Mouse (Mus musculus) liver, embryonic 13.5 days (tissue): ENCODE data around the gene Tshz2. TPM values are rescaled to one million over a fixed set of nuclear protein-coding genes. Genes with fewer than 3 reads are reported as not detected.

Source experiments
- ATAC-seq: fragments of 200-750 bp; cut with Nextera tagmentation; 2 replicates; pipeline ENCODE4 v1.8.0; 2017; ENCODE audit warnings: low read depth, mild to moderate bottlenecking, moderate number of reproducible peaks, moderate library complexity
- DNase-seq: peaks from one replicate; pipeline ENCODE4 v3.0.0; 2022
- H3K27ac ChIP-seq: fragments of 300-500 bp; sonication (generic); 2 replicates; pipeline ENCODE4 v1.5.1; 2015; ENCODE audit warnings: moderate library complexity, mild to moderate bottlenecking, inconsistent platforms
- H3K27me3 ChIP-seq: fragments of 300-500 bp; sonication (generic); 2 replicates; pipeline ENCODE4 v1.6.1; 2015; ENCODE audit warnings: mild to moderate bottlenecking, inconsistent platforms
- H3K36me3 ChIP-seq: fragments of 300-500 bp; sonication (generic); 2 replicates; pipeline ENCODE4 v1.6.1; 2015; ENCODE audit warnings: mild to moderate bottlenecking, inconsistent platforms
- H3K4me1 ChIP-seq: fragments of 300-500 bp; sonication (generic); replicated peaks from 2 replicates; pipeline ENCODE4 v1.6.1; 2015; ENCODE audit warnings: inconsistent platforms
- H3K4me2 ChIP-seq: fragments of 300-500 bp; sonication (generic); 2 replicates; pipeline ENCODE4 v1.6.1; 2015; ENCODE audit warnings: inconsistent platforms, mild to moderate bottlenecking, moderate library complexity
- H3K4me3 ChIP-seq: fragments of 300-500 bp; sonication (generic); replicated peaks from 2 replicates; pipeline ENCODE4 v1.5.1; 2015; ENCODE audit warnings: mild to moderate bottlenecking, inconsistent platforms
- H3K9ac ChIP-seq: fragments of 300-500 bp; sonication (generic); 2 replicates; pipeline ENCODE4 v1.6.1; 2015; ENCODE audit warnings: mild to moderate bottlenecking, inconsistent platforms
- H3K9me3 ChIP-seq: fragments of 300-500 bp; sonication (generic); replicated peaks from 2 replicates; pipeline ENCODE4 v1.6.1; 2016; ENCODE audit warnings: inconsistent platforms
- WGBS: fragments of 180-500 bp; shearing (Covaris S2); methylation state at CpG from one replicate; pipeline ENCODE4 v1.1.7; 2015; ENCODE audit not compliant: insufficient replicate concordance; 5-methylcytosine and 5-hydroxymethylcytosine counted together
- polyA plus RNA-seq: library from polyadenylated mRNA; unstranded; fragments of >200 nt; fragmentation: Nextera tagmentation; extraction: Ambion mirVana; gene quantifications from 2 replicates; pipeline ENCODE4 v1.2.1, GENCODE M21; 2015

The Tshz2 gene
- polyA plus RNA-seq, 1 experiment from 2014 or later, result 1.0 TPM

- ATAC-seq, result no peak
- H3K4me2 ChIP-seq, result no peak overlapping the region
- H3K36me3 ChIP-seq, result no peaks in the 10 kb centered on the region
- 53% methylated on average over 8 of the region's 8 CpGs for WGBS
- 0 out of 2 replicates have a peak, but pooled peaks cover 3% of the 10 kb centered on the region for H3K9me3 ChIP-seq
- H3K27ac ChIP-seq, result no peak overlapping the region
- no peak overlapping the region for H3K4me3 ChIP-seq
- H3K9ac ChIP-seq, result no peak overlapping the region
- no peaks in the 10 kb centered on the region for H3K27me3 ChIP-seq
- no peak for DNase-seq
- no peaks in the 10 kb centered on the region for H3K4me1 ChIP-seq
Measured at GRCm38 (mm10) chr2:170024939-170025338, 392.1 kb downstream of the Tshz2 start.

- no peaks in the 10 kb centered on the region for H3K36me3 ChIP-seq
- H3K4me1 ChIP-seq, result no peaks in the 10 kb centered on the region
- H3K9ac ChIP-seq, result no peak overlapping the region
- no peak overlapping the region for H3K27ac ChIP-seq
- peaks cover 3% of the 10 kb centered on the region; the same call in 1 of the 2 replicates for H3K9me3 ChIP-seq
- ATAC-seq (no peak), DNase-seq (no peak)
- no peak overlapping the region for H3K4me3 ChIP-seq
- H3K4me2 ChIP-seq, result no peak overlapping the region
- H3K27me3 ChIP-seq, result no peaks in the 10 kb centered on the region
- 82% methylated on average over 6 of the region's 6 CpGs for WGBS
Measured at GRCm38 (mm10) chr2:170025896-170026295, 393.1 kb downstream of the Tshz2 start.

- Histone ChIP-seq H3K4me1 (no peaks in the 10 kb centered on the region), H3K36me3 (no peaks in the 10 kb centered on the region), H3K27ac (no peak overlapping the region), H3K9me3 (peaks cover 3% of the 10 kb centered on the region; the same call in 1 of the 2 replicates), H3K4me2 (no peak overlapping the region), H3K4me3 (no peak overlapping the region), H3K27me3 (no peaks in the 10 kb centered on the region), H3K9ac (no peak overlapping the region)
- ATAC-seq (no peak), DNase-seq (no peak)
- whole genome bisulfite sequencing, result 66% methylated on average over 7 of the region's 7 CpGs
Measured at GRCm38 (mm10) chr2:170027837-170028236, 395.0 kb downstream of the Tshz2 start.

- Histone ChIP-seq H3K27ac (no peak overlapping the region), H3K9me3 (peaks cover 3% of the 10 kb centered on the region; the same call in 1 of the 2 replicates), H3K4me1 (no peaks in the 10 kb centered on the region), H3K4me3 (no peak overlapping the region), H3K36me3 (no peaks in the 10 kb centered on the region), H3K9ac (no peak overlapping the region), H3K4me2 (no peak overlapping the region), H3K27me3 (no peaks in the 10 kb centered on the region)
- ATAC-seq (no peak), DNase-seq (no peak)
- WGBS, result 78% methylated on average over 23 of the region's 24 CpGs
Measured at GRCm38 (mm10) chr2:170028488-170029303, 395.9 kb downstream of the Tshz2 start.

GRCm38 (mm10) chr2:170029304-170029856, 396.6 kb downstream of the Tshz2 start:
- Histone ChIP-seq H3K4me2 (no peak overlapping the region), H3K27me3 (no peaks in the 10 kb centered on the region), H3K9me3 (peaks cover 3% of the 10 kb centered on the region; the same call in 1 of the 2 replicates), H3K27ac (no peak overlapping the region), H3K4me3 (no peak overlapping the region), H3K4me1 (no peaks in the 10 kb centered on the region), H3K9ac (no peak overlapping the region), H3K36me3 (no peaks in the 10 kb centered on the region)
- ATAC-seq, result 0 out of 2 replicates have a peak, but pooled peaks have one; percentile 31
- 56% methylated on average over 10 of the region's 10 CpGs for WGBS
- no peak for DNase-seq

- no peak overlapping the region for H3K27ac ChIP-seq
- ATAC-seq (no peak), DNase-seq (no peak)
- H3K4me2 ChIP-seq, result no peak overlapping the region
- peaks cover 3% of the 10 kb centered on the region; the same call in 1 of the 2 replicates for H3K9me3 ChIP-seq
- 76% methylated on average over 12 of the region's 12 CpGs for WGBS
- H3K36me3 ChIP-seq, result no peaks in the 10 kb centered on the region
- H3K4me3 ChIP-seq, result no peak overlapping the region
- no peak overlapping the region for H3K9ac ChIP-seq
- no peaks in the 10 kb centered on the region for H3K4me1 ChIP-seq
- H3K27me3 ChIP-seq, result no peaks in the 10 kb centered on the region
Measured at GRCm38 (mm10) chr2:170031226-170031625, 398.4 kb downstream of the Tshz2 start.

- no peak overlapping the region for H3K27ac ChIP-seq
- no peak overlapping the region for H3K4me2 ChIP-seq
- H3K4me3 ChIP-seq, result no peak overlapping the region
- no peak for DNase-seq
- no peaks in the 10 kb centered on the region for H3K4me1 ChIP-seq
- ATAC-seq, result no peak
- 42% methylated on average over 8 of the region's 8 CpGs for WGBS
- H3K9ac ChIP-seq, result no peak overlapping the region
- H3K9me3 ChIP-seq, result peaks cover 3% of the 10 kb centered on the region; the same call in 1 of the 2 replicates
- H3K36me3 ChIP-seq, result no peaks in the 10 kb centered on the region
- H3K27me3 ChIP-seq, result no peaks in the 10 kb centered on the region
Measured at GRCm38 (mm10) chr2:170031872-170032271, 399.1 kb downstream of the Tshz2 start.

GRCm38 (mm10) chr2:170033219-170033618, 400.4 kb downstream of the Tshz2 start:
- Histone ChIP-seq H3K9me3 (no peaks in the 10 kb centered on the region; the same call in 1 of the 2 replicates), H3K27me3 (no peaks in the 10 kb centered on the region), H3K4me1 (no peaks in the 10 kb centered on the region), H3K9ac (no peak overlapping the region), H3K27ac (no peak overlapping the region), H3K36me3 (no peaks in the 10 kb centered on the region), H3K4me2 (no peak overlapping the region), H3K4me3 (no peak overlapping the region)
- WGBS, result 51% methylated on average over 5 of the region's 5 CpGs
- ATAC-seq (no peak), DNase-seq (no peak)

- Histone ChIP-seq H3K36me3 (no peaks in the 10 kb centered on the region), H3K27me3 (no peaks in the 10 kb centered on the region), H3K4me3 (no peak overlapping the region), H3K4me2 (no peak overlapping the region), H3K9me3 (no peaks in the 10 kb centered on the region; the same call in 1 of the 2 replicates), H3K4me1 (no peaks in the 10 kb centered on the region), H3K27ac (no peak overlapping the region), H3K9ac (no peak overlapping the region)
- DNase-seq (no peak), ATAC-seq (no peak)
- WGBS, result 80% methylated on average over 11 of the region's 11 CpGs
Measured at GRCm38 (mm10) chr2:170034794-170035193, 402.0 kb downstream of the Tshz2 start.

- no peak overlapping the region for H3K4me2 ChIP-seq
- H3K36me3 ChIP-seq, result no peaks in the 10 kb centered on the region
- ATAC-seq (no peak), DNase-seq (no peak)
- H3K9ac ChIP-seq, result no peak overlapping the region
- H3K4me1 ChIP-seq, result no peaks in the 10 kb centered on the region
- 70% methylated on average over 11 of the region's 11 CpGs for WGBS
- H3K27ac ChIP-seq, result no peak overlapping the region
- no peak overlapping the region for H3K4me3 ChIP-seq
- no peaks in the 10 kb centered on the region for H3K9me3 ChIP-seq
- no peaks in the 10 kb centered on the region for H3K27me3 ChIP-seq
Measured at GRCm38 (mm10) chr2:170036791-170037241, 404.0 kb downstream of the Tshz2 start.

GRCm38 (mm10) chr2:170037346-170037745, 404.5 kb downstream of the Tshz2 start:
- no peaks in the 10 kb centered on the region for H3K36me3 ChIP-seq
- H3K27me3 ChIP-seq, result no peaks in the 10 kb centered on the region
- H3K9me3 ChIP-seq, result no peaks in the 10 kb centered on the region
- H3K4me3 ChIP-seq, result no peak overlapping the region
- H3K4me2 ChIP-seq, result no peak overlapping the region
- no peak overlapping the region for H3K27ac ChIP-seq
- WGBS, result 66% methylated on average over 13 of the region's 13 CpGs
- H3K4me1 ChIP-seq, result no peaks in the 10 kb centered on the region
- DNase-seq (no peak), ATAC-seq (no peak)
- H3K9ac ChIP-seq, result no peak overlapping the region
